Mouse (Mus musculus): Measurements from ENCODE around the gene 1500011B03Rik. TPM values are rescaled to one million over a fixed set of nuclear protein-coding genes. Genes with fewer than 3 reads are reported as not detected.
"Not testable (repeated sequence)": the region's sequence is repeated elsewhere in the genome, so short reads cannot be mapped to it uniquely, and the experiment has no call there.

Gene 1500011B03Rik
- 100 to 1,000 TPM; 142 to 159 (median 153) TPM for total RNA-seq (2022)

DNA sequence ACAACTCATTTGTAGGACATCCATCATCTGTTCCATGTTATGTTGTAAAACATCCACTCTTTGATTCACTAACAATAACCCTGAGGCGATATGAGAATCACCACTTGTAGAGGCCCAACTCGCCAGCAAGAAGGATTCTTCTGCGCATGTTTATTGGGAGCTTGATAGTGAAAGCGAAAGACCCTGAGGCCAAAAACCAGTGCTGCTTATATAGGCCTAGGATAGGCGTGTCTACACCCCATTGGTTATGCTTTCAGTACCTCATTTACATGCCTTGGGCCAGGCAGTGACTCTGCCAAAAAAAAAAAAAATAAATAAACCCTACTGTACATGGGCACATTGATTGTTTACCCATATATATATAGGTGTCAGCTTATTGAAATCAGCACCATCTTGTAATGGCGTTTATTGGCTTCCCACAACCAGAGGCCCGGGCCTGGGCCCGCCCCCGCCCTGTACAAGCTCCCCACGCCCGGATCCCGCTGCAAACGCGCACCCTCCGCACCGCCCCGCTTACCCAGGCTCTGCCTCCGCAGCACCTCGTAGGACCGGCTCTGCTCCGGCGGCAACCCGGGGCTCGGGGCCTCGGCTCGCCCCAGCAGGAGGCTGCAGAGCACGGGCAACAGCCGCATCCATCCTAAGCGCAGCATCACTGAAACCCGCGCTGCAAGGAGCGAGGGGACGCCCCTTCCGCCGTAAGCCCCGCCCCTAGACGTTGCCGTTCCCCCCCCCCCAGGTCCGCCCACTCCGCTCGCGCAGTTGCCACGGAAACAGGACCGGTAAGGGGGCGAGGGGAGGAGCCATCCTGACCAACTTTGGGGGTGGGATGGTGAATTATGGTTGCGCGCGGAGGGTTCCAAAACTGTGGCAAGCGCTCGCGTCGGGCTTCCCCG lies at the start of gene 1500011B03Rik:
Gene 1500011B03Rik (minus strand): TSS at position 673 of the 893 bp plus-strand sequence.
- peak; percentile 46 to 73 for DNase-seq (ENCODE audit: low spot score in 2 of 2)

DNA sequence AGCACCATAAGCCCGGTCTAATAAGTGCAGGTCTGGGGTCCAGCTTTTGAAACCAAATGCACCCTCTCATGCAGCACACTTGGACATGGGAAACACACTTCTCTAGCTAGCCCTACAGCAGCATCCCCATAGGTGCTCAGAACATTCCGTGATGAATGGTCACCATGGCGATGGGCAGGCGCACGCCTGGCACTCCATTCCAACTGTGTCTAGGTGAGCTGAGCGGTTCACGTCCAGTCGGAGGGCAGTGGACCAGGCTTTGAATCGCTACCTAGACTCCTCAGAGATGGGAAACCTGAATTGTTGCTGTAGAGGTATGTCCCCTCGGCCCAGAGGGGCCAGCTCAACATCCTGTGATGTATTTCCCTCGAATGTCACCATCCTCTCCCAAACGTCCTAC lies 42.0 kb upstream of the 1500011B03Rik start:
- no peak for DNase-seq (ENCODE audit: low spot score in 2 of 2)

DNA sequence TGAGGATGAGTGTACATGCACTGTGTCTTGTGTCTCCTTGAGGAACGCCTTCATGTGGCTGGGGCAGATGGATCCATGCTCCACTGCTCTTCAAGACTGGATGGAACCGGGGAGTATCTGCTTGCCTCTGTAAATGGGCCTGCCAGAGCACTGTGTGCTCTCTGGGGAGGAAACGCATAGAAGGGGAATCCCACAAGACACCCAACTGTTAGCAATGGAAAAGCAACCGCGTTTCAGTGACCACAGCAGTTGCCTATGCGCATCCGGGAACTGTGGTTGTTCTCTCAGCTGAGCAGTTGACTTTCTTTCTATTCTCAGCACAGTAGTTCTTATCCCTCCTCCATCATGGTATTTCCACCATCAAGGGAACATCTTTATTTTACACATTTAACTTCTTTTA lies 41.5 kb upstream of the 1500011B03Rik start:
- DNase-seq (ENCODE audit: low spot score in 2 of 2) = no peak

DNA sequence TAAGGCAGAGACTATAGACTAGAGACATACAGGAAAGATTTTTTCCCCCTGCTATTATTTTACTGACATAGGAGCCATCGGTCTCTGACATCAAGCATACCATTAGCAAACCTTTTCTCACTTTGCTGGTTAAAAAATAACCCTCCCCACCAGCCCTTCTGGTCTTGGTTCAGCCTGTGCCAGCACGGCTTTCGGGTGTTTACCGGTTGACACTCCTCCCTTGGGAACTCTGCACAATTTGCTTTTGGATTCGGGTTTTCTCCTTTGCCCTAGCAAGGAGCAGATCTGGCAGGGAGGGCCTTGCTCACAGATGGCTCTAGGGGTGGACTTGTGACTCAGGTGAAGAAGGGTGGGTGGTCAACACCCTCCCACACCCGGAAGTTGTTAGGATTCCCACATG lies 38.5 kb upstream of the 1500011B03Rik start:
- DNase-seq (ENCODE audit: low spot score in 2 of 2) = no peak

DNA sequence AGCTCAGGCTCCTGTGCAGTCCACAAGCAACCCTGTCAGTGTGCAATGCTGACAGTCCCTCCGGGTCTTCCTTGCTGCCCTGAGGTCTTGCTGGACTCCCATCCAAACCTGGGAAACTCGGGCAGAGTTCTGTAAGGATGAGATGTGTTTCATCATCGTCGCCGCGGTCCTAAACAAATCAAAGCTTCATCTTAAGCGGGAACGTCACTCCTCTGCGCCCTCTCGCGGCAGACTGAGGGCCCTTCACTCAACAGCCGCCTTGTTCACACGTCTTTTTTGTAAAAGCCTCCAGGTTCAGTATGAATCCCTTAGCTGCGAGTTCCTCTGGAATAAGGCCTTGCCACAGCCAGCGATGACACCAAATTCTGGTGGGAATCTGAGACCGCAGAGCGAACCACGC lies 36.0 kb upstream of the 1500011B03Rik start:
- peak; percentile 21 to 61 for DNase-seq (ENCODE audit: low spot score in 2 of 2)

GRCm38 (mm10) chr5:114858582-114858981 lies 35.3 kb upstream of the 1500011B03Rik start, which contains the start of gene Gm9936:
Gene Gm9936, minus strand, starts transcription at chr5:114858682.
- no peak for DNase-seq (ENCODE audit: low spot score in 2 of 2)

- DNase-seq (ENCODE audit: low spot score in 2 of 2) = not testable (repeated sequence)
These were observed 30.1 kb upstream of the 1500011B03Rik start, which contains the start of gene 4930519G04Rik for GRCm38 (mm10) chr5:114853364-114853763. Gene 4930519G04Rik, plus strand, starts transcription at chr5:114853664.

- DNase-seq (ENCODE audit: low spot score in 2 of 2) = no peak
These were observed 28.4 kb upstream of the 1500011B03Rik start for GRCm38 (mm10) chr5:114851565-114852236.

- DNase-seq (ENCODE audit: low spot score in 2 of 2) = not testable (repeated sequence)
These were observed 21.1 kb upstream of the 1500011B03Rik start for GRCm38 (mm10) chr5:114844371-114844770.

DNA sequence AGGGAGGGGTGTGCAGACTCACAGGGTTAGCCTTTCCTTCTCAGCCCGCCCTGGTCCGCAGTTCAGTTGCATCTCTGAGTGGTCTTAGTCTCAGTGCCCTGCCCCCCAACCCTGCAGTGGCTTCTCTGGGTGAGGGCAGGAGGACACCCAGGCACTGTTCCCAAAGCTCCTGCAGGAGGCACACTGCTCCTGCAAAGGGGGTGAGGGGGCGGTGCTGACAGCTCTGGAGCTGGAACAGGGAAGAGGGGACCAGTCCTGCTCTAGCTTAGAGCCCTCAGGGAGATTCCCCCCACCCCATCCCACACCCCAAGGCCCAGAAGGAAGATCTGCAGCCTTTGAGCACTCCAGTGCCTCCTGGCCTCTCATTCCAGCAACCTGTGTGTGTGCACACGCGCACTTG lies 19.4 kb upstream of the 1500011B03Rik start:
- DNase-seq (ENCODE audit: low spot score in 2 of 2) = no peak

DNA sequence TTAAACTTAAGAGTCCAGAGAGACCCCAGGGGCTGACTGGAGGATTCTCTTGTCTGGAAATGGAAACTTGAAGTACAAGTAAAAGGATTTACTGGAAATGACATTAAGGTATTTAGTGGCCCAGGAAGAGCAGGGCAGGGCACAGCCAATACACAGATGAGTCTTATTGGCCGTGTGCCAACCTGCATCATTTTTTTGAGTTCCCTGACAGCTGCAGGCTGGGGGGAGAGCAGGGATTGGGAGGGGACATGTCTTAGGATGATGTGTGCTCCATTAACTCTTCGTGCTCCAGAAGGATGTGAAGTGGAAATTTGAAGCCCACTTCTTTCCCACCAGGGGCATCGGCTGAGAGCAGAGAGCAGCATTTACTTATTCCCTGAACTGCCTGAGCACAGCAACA lies 18.9 kb upstream of the 1500011B03Rik start:
- not testable (repeated sequence) for DNase-seq (ENCODE audit: low spot score in 2 of 2)

GRCm38 (mm10) chr5:114840481-114840880 lies 17.2 kb upstream of the 1500011B03Rik start:
- not testable (repeated sequence) for DNase-seq (ENCODE audit: low spot score in 2 of 2)

GRCm38 (mm10) chr5:114836886-114837285 lies 13.6 kb upstream of the 1500011B03Rik start:
- no peak for DNase-seq (ENCODE audit: low spot score in 2 of 2)

- DNase-seq (ENCODE audit: low spot score in 2 of 2) = no peak
These were observed 6.5 kb upstream of the 1500011B03Rik start for GRCm38 (mm10) chr5:114829740-114830139.

GRCm38 (mm10) chr5:114827427-114827826 lies 4.2 kb upstream of the 1500011B03Rik start:
- no peak for DNase-seq (ENCODE audit: low spot score in 2 of 2)

DNA sequence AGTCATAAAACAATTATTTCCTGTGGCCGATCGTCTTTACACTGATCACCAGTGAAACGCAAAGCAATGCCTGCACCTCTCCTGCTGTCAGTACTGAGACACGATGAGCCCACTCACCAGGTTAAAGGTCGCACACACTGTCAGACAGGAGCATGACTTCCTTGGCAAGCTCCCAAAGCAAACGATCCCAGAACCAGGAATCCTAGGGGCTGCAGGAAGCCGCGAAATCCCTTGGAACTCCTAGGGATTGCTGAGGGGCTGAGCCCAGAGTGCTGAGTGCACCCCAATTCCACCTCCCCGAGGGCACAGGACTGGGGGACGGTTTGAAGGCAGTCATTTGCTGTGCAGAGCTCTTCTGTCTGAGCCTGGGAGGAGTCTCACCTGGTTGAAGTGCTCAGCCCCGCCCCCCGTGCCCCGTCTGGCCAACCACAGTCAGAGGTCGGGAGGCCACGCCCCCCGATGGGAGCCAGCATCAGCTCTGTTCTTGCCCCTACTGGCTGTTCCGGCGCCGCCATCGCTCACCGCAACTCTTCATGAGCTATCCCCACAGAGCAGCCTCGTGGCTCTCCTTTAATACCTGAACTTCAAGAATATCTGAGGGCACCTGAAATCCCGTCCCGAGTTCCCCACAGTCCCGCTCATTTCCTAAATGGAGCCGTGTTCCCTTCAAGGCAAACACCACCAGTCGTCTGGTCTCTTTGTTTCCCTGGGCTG lies 2.9 kb upstream of the 1500011B03Rik start:
- no peak for DNase-seq (ENCODE audit: low spot score in 2 of 2)

DNA sequence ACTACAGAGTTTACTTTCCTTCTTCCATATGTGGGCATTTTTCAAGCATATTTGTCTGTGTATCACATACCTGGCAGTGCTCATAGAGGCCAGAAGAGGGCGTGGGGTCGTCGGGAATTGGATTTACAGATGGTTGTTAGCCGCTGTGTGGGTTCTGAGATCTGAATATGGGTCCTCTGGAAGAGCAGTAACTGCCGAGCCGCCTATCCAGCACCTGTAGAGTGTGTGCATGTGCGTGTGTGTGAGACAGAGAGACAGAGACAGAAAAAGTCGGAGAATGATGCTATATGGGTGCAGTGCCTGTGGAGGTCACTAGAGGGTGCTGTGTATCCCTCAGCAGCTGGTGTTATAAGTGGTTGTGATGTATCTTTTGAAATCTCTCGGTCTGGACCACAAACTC lies 929 bp upstream of the 1500011B03Rik start:
- no peak for DNase-seq (ENCODE audit: low spot score in 2 of 2)

DNA sequence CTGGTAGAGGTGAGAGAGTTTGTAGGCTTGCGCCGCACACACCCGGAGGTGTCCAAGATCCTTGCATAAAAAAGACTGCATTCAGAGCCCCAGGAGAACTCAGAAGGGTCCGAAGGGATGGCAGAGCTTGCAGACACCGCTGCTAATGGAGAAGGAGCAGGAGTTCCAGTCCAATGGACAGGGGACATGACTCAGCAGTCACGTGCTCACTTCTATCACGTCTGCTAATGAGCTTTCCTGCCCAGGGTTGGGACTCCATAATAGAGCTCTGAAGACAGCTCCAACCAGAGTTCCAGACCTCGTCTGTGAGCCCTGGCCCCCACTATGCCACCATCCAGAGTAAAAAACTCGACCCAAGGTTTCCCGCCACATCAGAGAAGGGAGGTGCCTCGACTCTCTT lies 5.1 kb downstream of the 1500011B03Rik start:
- DNase-seq (ENCODE audit: low spot score in 2 of 2) = no peak

GRCm38 (mm10) chr5:114816599-114816998 lies 6.7 kb downstream of the 1500011B03Rik start:
- no peak for DNase-seq (ENCODE audit: low spot score in 2 of 2)

GRCm38 (mm10) chr5:114813525-114814181 lies 9.6 kb downstream of the 1500011B03Rik start:
- peak; percentile 79 to 88 for DNase-seq (ENCODE audit: low spot score in 2 of 2)

- no peak for DNase-seq (ENCODE audit: low spot score in 2 of 2)
These were observed 13.4 kb downstream of the 1500011B03Rik start for GRCm38 (mm10) chr5:114809826-114810225.
